Mouse (Mus musculus) embryonic facial prominence, embryonic 14.5 days (tissue): ENCODE results near the gene Ddx51. TPM values are rescaled to one million over a fixed set of nuclear protein-coding genes. Genes with fewer than 3 reads are reported as not detected.
A peak's percentile ranks its signal among the peaks of the same experiment; 100 is the strongest.

ENCODE experiments used
- ATAC-seq: fragments of 200-750 bp; cut with Nextera tagmentation; 2 replicates; pipeline ENCODE4 v1.8.0; 2017; ENCODE audit warnings: low read depth, moderate number of reproducible peaks, moderate TSS enrichment
- DNase-seq: peaks from one replicate; pipeline ENCODE4 v3.0.0-alpha.2; 2015; ENCODE audit warnings: low spot score
- H3K27ac ChIP-seq: fragments of 300-500 bp; sonication (generic); replicated peaks from 2 replicates; pipeline ENCODE4 v1.5.1; 2014; ENCODE audit warnings: low read depth, mild to moderate bottlenecking, low read length, moderate library complexity
- H3K27me3 ChIP-seq: fragments of 300-500 bp; sonication (generic); replicated peaks from 2 replicates; pipeline ENCODE4 v1.6.1; 2014; ENCODE audit warnings: low read length; ENCODE audit not compliant: control insufficient read depth, insufficient read depth
- H3K36me3 ChIP-seq: fragments of 300-500 bp; sonication (generic); 2 replicates; pipeline ENCODE4 v1.6.1; 2014; ENCODE audit warnings: low read length, mixed read lengths; ENCODE audit not compliant: control insufficient read depth, insufficient read depth
- H3K4me1 ChIP-seq: fragments of 300-500 bp; sonication (generic); 2 replicates; pipeline ENCODE4 v1.6.1; 2014; ENCODE audit warnings: antibody characterized with exemption, low read length; ENCODE audit not compliant: control insufficient read depth, insufficient read depth
- H3K4me2 ChIP-seq: fragments of 300-500 bp; sonication (generic); 2 replicates; pipeline ENCODE4 v1.6.1; 2014; ENCODE audit warnings: low read depth, mild to moderate bottlenecking, low read length, moderate library complexity, mixed read lengths
- H3K4me3 ChIP-seq: fragments of 300-500 bp; sonication (generic); 2 replicates; pipeline ENCODE4 v1.5.1; 2014; ENCODE audit warnings: low read depth, mild to moderate bottlenecking, low read length
- H3K9ac ChIP-seq: fragments of 300-500 bp; sonication (generic); 2 replicates; pipeline ENCODE4 v1.6.1; 2014; ENCODE audit warnings: low read depth, mild to moderate bottlenecking, low read length, moderate library complexity, mixed read lengths
- H3K9me3 ChIP-seq: fragments of 300-500 bp; sonication (generic); 2 replicates; pipeline ENCODE4 v1.6.1; 2016; ENCODE audit warnings: low read length; ENCODE audit not compliant: control insufficient read depth
- WGBS: fragments of 180-500 bp; shearing (Covaris S2); extraction: QIAGEN DNeasy Blood & Tissue Kit; methylation state at CpG from one replicate; pipeline ENCODE4 v1.1.7; 2014; 5-methylcytosine and 5-hydroxymethylcytosine counted together
- polyA plus RNA-seq: library from polyadenylated mRNA; unstranded; fragments of >200 nt; fragmentation: Nextera tagmentation; extraction: Ambion mirVana; gene quantifications from 2 replicates; pipeline ENCODE4 v1.2.1, GENCODE M21; 2014

Ddx51 gene
- polyA plus RNA-seq, 1 experiment from 2014 or later, result 24.2 TPM

DNA sequence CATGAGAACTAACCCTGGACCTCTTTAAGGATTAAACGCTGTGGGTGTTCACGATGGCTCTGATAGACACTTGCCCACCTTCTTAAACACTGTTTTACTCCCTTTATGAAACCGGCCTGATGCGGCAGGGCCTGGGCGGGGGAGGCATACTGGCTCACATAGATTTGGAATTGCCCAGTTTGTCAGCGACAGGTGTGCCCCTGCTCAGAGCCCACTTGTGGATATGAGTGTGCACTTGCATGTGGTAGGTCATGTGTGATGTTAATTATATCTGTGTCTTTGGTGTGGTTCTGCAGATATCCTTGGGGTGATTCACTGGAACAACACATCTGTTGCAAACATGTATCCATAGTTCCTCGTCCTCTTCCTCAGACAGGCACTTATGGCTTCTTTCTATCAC is 42.8 kb upstream of the Ddx51 start:
- H3K4me2 ChIP-seq, result no peak overlapping the region
- no peak for ATAC-seq
- H3K9me3 ChIP-seq, result no peaks in the 10 kb centered on the region
- no peaks in the 10 kb centered on the region for H3K27me3 ChIP-seq
- H3K36me3 ChIP-seq, result no peaks in the 10 kb centered on the region
- no peak overlapping the region for H3K4me3 ChIP-seq
- peaks cover 6% of the 10 kb centered on the region for H3K4me1 ChIP-seq
- 82% methylated on average over 7 of the region's 7 CpGs for WGBS
- no peak overlapping the region for H3K27ac ChIP-seq
- H3K9ac ChIP-seq, result no peak overlapping the region
- no peak for DNase-seq

DNA sequence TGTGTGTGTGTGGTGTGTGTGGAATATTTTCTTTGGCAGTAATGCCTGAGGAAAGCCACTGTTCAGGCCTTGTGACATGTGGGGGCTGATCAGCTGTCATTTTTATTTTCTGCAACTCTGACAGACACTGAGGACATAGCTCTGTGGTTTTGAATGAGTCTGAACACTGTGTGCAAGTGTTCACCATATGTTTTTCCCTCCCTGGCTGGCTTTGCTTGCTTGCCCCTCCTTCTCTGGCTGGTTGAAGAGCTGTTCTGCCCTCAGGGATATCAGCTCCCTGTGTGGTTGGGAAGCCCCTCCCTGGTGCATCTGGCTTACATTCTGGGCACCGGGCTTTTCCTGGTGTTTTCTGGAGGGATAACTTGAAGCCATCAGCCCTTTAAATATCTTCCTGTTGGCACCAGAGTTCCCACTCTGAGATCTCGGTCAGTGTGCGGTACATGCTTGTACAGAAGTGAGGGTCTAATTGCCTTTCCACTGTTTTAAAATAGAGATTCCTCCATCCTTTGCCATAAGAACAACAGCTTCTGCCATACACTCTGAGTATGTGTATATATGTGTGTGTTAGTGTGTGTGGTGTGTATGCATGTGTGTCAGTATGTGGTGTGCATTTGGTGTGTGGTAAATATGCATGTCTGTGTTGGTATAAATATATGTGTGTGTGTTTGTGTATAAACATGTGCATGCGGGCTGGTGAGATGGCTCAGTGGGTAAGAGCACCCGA is 41.7 kb upstream of the Ddx51 start:
- Histone ChIP-seq H3K27ac (peak overlapping the region; percentile 63), H3K9me3 (no peaks in the 10 kb centered on the region), H3K36me3 (no peaks in the 10 kb centered on the region), H3K9ac (no peak overlapping the region), H3K4me2 (no peak overlapping the region), H3K4me3 (no peak overlapping the region), H3K4me1 (peaks cover 6% of the 10 kb centered on the region), H3K27me3 (no peaks in the 10 kb centered on the region)
- ATAC-seq (peak; percentile 91), DNase-seq (peak; percentile 91)
- 36% methylated on average over 5 of the region's 5 CpGs for WGBS

DNA sequence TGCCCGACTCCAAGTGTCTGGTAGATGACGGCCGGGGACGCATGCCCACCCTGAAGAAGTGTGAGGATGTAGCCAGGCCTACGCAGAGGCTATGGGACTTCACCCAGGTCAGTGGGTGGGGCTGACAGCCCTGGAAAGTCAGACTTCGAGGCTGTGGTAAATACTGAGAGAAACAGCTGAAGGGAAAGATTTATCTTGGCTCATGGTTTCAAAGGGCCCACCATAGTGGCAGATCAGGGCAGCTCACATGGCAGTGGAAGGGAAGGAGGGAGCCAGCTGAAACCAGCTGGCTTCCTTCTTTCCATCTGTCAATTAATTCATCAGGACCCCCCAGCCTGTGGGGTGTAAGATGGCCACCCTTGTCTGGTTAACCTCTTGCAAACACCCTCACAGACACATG is 34.0 kb upstream of the Ddx51 start:
- H3K4me3 ChIP-seq, result no peak overlapping the region
- no peaks in the 10 kb centered on the region for H3K9me3 ChIP-seq
- no peak overlapping the region for H3K4me2 ChIP-seq
- no peaks in the 10 kb centered on the region for H3K27me3 ChIP-seq
- WGBS, result 87% methylated on average over 6 of the region's 6 CpGs
- DNase-seq (no peak), ATAC-seq (no peak)
- no peak overlapping the region for H3K27ac ChIP-seq
- H3K4me1 ChIP-seq, result no peaks in the 10 kb centered on the region
- H3K36me3 ChIP-seq, result no peaks in the 10 kb centered on the region
- H3K9ac ChIP-seq, result no peak overlapping the region

DNA sequence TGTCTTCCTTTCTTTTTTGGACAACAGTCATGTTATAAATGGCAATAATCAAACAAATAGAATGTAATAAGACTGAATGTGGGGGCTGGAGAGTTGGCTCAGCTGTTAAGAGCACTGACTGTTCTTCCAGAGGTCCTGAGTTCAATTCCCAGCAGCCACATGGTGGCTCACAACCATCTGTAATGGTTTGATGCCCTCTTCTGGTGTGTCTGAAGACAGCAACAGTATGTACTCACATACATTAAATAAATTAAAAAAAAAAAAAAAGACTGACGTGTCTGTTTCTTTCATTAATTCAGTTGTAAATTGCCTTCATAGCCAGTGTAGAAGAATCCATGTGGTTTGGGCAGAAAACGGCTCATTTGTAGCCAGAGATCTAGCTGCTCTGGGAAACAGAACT is 28.9 kb upstream of the Ddx51 start:
- Histone ChIP-seq H3K36me3 (no peaks in the 10 kb centered on the region), H3K4me2 (no peak overlapping the region), H3K27ac (no peak overlapping the region), H3K4me3 (no peak overlapping the region), H3K4me1 (no peaks in the 10 kb centered on the region), H3K27me3 (no peaks in the 10 kb centered on the region), H3K9me3 (no peaks in the 10 kb centered on the region), H3K9ac (no peak overlapping the region)
- ATAC-seq (no peak), DNase-seq (no peak)
- 78% methylated on average over 2 of the region's 2 CpGs for WGBS

DNA sequence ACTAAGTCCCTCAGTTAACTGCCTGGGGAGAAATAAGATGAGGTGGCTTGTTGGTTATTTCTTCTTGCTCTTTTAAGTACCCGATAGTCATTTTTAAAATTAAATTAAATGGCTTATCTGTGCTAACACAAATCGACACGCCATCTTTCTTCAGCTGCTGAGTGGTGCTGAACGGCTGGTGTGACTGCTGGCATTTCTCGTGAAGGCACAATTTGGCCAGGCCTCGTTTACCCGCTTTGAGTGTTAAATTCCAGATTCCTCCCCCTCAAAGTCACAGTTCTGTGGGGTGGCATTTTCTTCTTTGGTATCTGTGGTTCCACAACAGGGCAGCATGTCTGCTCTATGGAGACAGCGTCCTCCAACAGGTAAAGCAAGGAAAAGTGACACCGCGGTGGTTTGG is 25.9 kb upstream of the Ddx51 start:
- H3K27me3 ChIP-seq, result no peaks in the 10 kb centered on the region
- H3K9me3 ChIP-seq, result no peaks in the 10 kb centered on the region
- no peak overlapping the region for H3K27ac ChIP-seq
- H3K9ac ChIP-seq, result no peak overlapping the region
- H3K4me3 ChIP-seq, result no peak overlapping the region
- 72% methylated on average over 10 of the region's 10 CpGs for WGBS
- no peak overlapping the region for H3K4me2 ChIP-seq
- H3K4me1 ChIP-seq, result no peaks in the 10 kb centered on the region
- no peaks in the 10 kb centered on the region for H3K36me3 ChIP-seq
- DNase-seq, result no peak
- ATAC-seq, result no peak

DNA sequence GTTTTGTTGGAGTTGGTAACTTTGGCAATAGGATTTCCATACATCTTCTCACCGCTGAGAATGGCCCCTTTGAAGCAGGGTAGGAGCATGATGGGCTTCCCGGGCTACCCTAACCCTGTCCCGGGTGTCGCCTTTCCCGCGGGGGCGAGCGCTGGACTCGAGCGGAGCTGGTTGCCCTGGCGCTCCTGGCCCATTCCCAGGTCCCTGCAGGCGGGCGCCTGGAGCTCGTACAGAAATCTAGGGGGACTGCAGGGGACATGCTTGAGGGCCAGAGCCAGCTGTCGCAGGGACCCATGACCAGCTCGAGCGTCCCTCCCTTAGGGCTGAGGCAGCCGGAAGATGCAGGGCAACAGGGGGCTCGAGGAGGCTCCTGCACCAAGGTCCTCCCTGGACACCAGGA is 25.1 kb upstream of the Ddx51 start:
- no peaks in the 10 kb centered on the region for H3K4me1 ChIP-seq
- H3K4me3 ChIP-seq, result no peak overlapping the region

DNA sequence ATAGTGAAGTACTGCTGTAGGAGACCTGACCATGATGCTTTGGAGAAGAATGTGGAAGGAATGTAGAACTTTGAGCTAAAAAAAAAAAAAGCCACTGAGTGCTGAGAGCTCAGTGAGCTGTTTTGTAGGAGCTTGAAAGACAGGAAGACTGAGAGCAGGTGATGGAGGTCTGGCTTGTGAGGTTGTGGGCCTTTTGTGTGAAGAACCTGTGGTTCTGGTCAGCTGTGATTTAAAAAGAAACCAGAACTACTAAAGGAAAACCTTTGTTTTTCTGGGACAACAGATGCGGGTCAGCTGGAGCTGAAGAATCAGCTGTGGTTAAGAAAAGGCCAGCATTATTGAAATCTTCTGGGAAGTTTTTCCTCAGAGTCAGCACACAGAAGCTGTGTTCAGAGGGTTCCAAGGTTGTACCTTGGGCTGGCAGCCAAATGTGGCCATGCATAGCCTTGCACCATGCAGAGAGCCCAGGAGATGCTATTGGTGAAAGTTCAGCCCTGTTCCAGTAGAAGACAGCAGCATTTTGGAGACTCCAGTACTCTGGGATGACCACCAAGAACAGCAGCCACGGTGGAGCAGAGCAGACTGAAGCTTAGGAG is 23.6 kb upstream of the Ddx51 start:
- ATAC-seq (no peak), DNase-seq (no peak)
- Histone ChIP-seq H3K9me3 (no peaks in the 10 kb centered on the region), H3K36me3 (no peaks in the 10 kb centered on the region), H3K27me3 (no peaks in the 10 kb centered on the region), H3K4me3 (no peak overlapping the region), H3K4me1 (no peaks in the 10 kb centered on the region), H3K4me2 (no peak overlapping the region), H3K9ac (no peak overlapping the region), H3K27ac (no peak overlapping the region)
- 63% methylated on average over 2 of the region's 2 CpGs for WGBS

More for the DNA sequence above, 25.1 kb upstream of the Ddx51 start:
- H3K4me2 ChIP-seq, result peak overlapping the region; percentile 2; the same call in 1 of the 2 replicates
- no peak overlapping the region for H3K9ac ChIP-seq
- no peaks in the 10 kb centered on the region for H3K27me3 ChIP-seq
- no peaks in the 10 kb centered on the region for H3K9me3 ChIP-seq
- 20% methylated on average over 19 of the region's 19 CpGs for WGBS
- DNase-seq (no peak), ATAC-seq (no peak)
- H3K27ac ChIP-seq, result no peak overlapping the region
- no peaks in the 10 kb centered on the region for H3K36me3 ChIP-seq

DNA sequence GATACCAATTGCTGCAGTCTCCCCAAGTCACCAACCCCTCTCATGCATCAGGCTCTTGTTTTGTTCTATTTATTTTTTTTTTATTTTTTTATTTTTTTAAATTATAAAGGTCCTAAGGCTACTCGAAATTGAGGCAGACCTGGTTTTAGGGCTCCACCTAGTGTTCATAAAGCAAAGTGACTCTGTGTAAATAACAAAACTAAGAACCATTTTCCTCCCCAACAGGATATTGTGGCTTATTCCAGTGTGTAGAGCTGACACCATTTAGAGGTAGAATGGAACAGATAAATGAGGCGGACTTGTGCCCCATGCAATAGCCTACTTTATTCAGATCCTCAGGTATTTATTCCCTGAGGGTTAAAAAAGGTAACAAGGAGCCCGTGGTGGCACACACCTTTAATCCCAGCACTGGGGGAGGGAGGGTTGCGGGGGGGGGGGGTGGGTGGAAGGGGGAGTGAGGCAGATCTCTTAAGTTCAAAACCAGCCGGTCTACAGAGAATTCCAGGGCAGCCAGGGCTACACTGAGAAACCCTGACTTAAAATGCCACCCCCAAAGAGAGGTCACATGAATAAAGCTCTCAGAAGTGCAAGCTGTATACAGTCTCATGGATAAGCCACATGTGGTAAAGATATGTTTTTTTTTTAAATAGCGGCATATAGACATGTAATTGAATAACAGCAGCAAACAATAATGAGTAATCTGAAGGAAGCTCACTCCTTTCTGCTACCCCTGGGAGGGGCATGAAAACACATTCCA is 17.1 kb upstream of the Ddx51 start:
- peak; percentile 57 for DNase-seq
- Histone ChIP-seq H3K9ac (no peak overlapping the region), H3K27ac (no peak overlapping the region), H3K4me3 (no peak overlapping the region), H3K27me3 (no peaks in the 10 kb centered on the region), H3K36me3 (no peaks in the 10 kb centered on the region), H3K4me1 (no peaks in the 10 kb centered on the region), H3K4me2 (no peak overlapping the region), H3K9me3 (no peaks in the 10 kb centered on the region)
- ATAC-seq, result no peak
- WGBS, result 35% methylated on average over 6 of the region's 6 CpGs
